Mouse (Mus musculus): Measurements from ENCODE around the gene Tctex1d1. TPM values are rescaled to one million over a fixed set of nuclear protein-coding genes. Genes with fewer than 3 reads are reported as not detected.

Tctex1d1 gene
- polyA plus RNA-seq, 1 experiment = not detected

- H3K4me3 ChIP-seq (ENCODE audit: low read depth, low read length) = no peak overlapping the region
These were observed 23.0 kb upstream of the Tctex1d1 start for GRCm38 (mm10) chr4:102955294-102955956.

GRCm38 (mm10) chr4:102959409-102959808 lies 19.0 kb upstream of the Tctex1d1 start:
- Histone ChIP-seq H3K27me3 (ENCODE audit: control insufficient read depth, insufficient read depth, low read length) (no peaks in the 10 kb centered on the region), H3K27ac (ENCODE audit: insufficient read depth, low read depth, low read length) (no peak overlapping the region), H3K4me3 (ENCODE audit: low read depth, low read length) (no peak overlapping the region), H3K36me3 (ENCODE audit: control insufficient read depth, insufficient read depth, low read length) (no peaks in the 10 kb centered on the region), H3K4me1 (ENCODE audit: control insufficient read depth, insufficient read depth, insufficient read length, low read length) (no peaks in the 10 kb centered on the region)
- no peak for TF ChIP-seq CTCF (IDR thresholded peaks at IDR 0.05; ENCODE audit: extremely low read depth, insufficient read length, insufficient replicate concordance, low read depth, low read length)
- WGBS = 83% methylated on average over 5 of the region's 5 CpGs

More at GRCm38 (mm10) chr4:102955294-102955956, 23.0 kb upstream of the Tctex1d1 start:
- Histone ChIP-seq H3K27ac (ENCODE audit: insufficient read depth, low read depth, low read length) (no peak overlapping the region), H3K36me3 (ENCODE audit: control insufficient read depth, insufficient read depth, low read length) (no peaks in the 10 kb centered on the region), H3K27me3 (ENCODE audit: control insufficient read depth, insufficient read depth, low read length) (no peaks in the 10 kb centered on the region), H3K4me1 (ENCODE audit: control insufficient read depth, insufficient read depth, insufficient read length, low read length) (no peaks in the 10 kb centered on the region)
- TF ChIP-seq POLR2A (IDR thresholded peaks at IDR 0.05; ENCODE audit: low read depth, low read length) (no peak), CTCF (IDR thresholded peaks at IDR 0.05; ENCODE audit: extremely low read depth, insufficient read length, insufficient replicate concordance, low read depth, low read length) (no peak)
- WGBS = 58% methylated on average over 17 of the region's 17 CpGs

- Histone ChIP-seq H3K36me3 (ENCODE audit: control insufficient read depth, insufficient read depth, low read length) (no peaks in the 10 kb centered on the region), H3K4me3 (ENCODE audit: low read depth, low read length) (no peak overlapping the region), H3K27me3 (ENCODE audit: control insufficient read depth, insufficient read depth, low read length) (no peaks in the 10 kb centered on the region), H3K4me1 (ENCODE audit: control insufficient read depth, insufficient read depth, insufficient read length, low read length) (no peaks in the 10 kb centered on the region), H3K27ac (ENCODE audit: insufficient read depth, low read depth, low read length) (no peak overlapping the region)
- TF ChIP-seq POLR2A (IDR thresholded peaks at IDR 0.05; ENCODE audit: low read depth, low read length) (no peak), CTCF (IDR thresholded peaks at IDR 0.05; ENCODE audit: extremely low read depth, insufficient read length, insufficient replicate concordance, low read depth, low read length) (no peak)
- 45% methylated on average over 3 of the region's 3 CpGs for WGBS
These were observed 14.2 kb upstream of the Tctex1d1 start for GRCm38 (mm10) chr4:102964174-102964573.

GRCm38 (mm10) chr4:102967811-102968210 lies 10.6 kb upstream of the Tctex1d1 start:
- H3K27me3 ChIP-seq (ENCODE audit: control insufficient read depth, insufficient read depth, low read length) = no peaks in the 10 kb centered on the region
- no peaks in the 10 kb centered on the region for H3K36me3 ChIP-seq (ENCODE audit: control insufficient read depth, insufficient read depth, low read length)
- TF ChIP-seq POLR2A (IDR thresholded peaks at IDR 0.05; ENCODE audit: low read depth, low read length) = no peak
- no peak for TF ChIP-seq CTCF (IDR thresholded peaks at IDR 0.05; ENCODE audit: extremely low read depth, insufficient read length, insufficient replicate concordance, low read depth, low read length)
- H3K4me3 ChIP-seq (ENCODE audit: low read depth, low read length) = no peak overlapping the region
- no peaks in the 10 kb centered on the region for H3K4me1 ChIP-seq (ENCODE audit: control insufficient read depth, insufficient read depth, insufficient read length, low read length)
- no peak overlapping the region for H3K27ac ChIP-seq (ENCODE audit: insufficient read depth, low read depth, low read length)
- 88% methylated on average over 15 of the region's 15 CpGs for WGBS

GRCm38 (mm10) chr4:102969599-102969998 lies 8.8 kb upstream of the Tctex1d1 start:
- H3K27ac ChIP-seq (ENCODE audit: insufficient read depth, low read depth, low read length) = no peak overlapping the region
- no peaks in the 10 kb centered on the region for H3K27me3 ChIP-seq (ENCODE audit: control insufficient read depth, insufficient read depth, low read length)
- WGBS = 86% methylated on average over 5 of the region's 5 CpGs
- no peaks in the 10 kb centered on the region for H3K36me3 ChIP-seq (ENCODE audit: control insufficient read depth, insufficient read depth, low read length)
- no peak for TF ChIP-seq POLR2A (IDR thresholded peaks at IDR 0.05; ENCODE audit: low read depth, low read length)
- no peak for TF ChIP-seq CTCF (IDR thresholded peaks at IDR 0.05; ENCODE audit: extremely low read depth, insufficient read length, insufficient replicate concordance, low read depth, low read length)
- H3K4me1 ChIP-seq (ENCODE audit: control insufficient read depth, insufficient read depth, insufficient read length, low read length) = no peaks in the 10 kb centered on the region
- no peak overlapping the region for H3K4me3 ChIP-seq (ENCODE audit: low read depth, low read length)

GRCm38 (mm10) chr4:102971159-102971558 lies 7.2 kb upstream of the Tctex1d1 start:
- Histone ChIP-seq H3K27ac (ENCODE audit: insufficient read depth, low read depth, low read length) (no peak overlapping the region), H3K27me3 (ENCODE audit: control insufficient read depth, insufficient read depth, low read length) (no peaks in the 10 kb centered on the region), H3K36me3 (ENCODE audit: control insufficient read depth, insufficient read depth, low read length) (no peaks in the 10 kb centered on the region), H3K4me1 (ENCODE audit: control insufficient read depth, insufficient read depth, insufficient read length, low read length) (no peaks in the 10 kb centered on the region), H3K4me3 (ENCODE audit: low read depth, low read length) (no peak overlapping the region)
- TF ChIP-seq CTCF (IDR thresholded peaks at IDR 0.05; ENCODE audit: extremely low read depth, insufficient read length, insufficient replicate concordance, low read depth, low read length) (no peak), POLR2A (IDR thresholded peaks at IDR 0.05; ENCODE audit: low read depth, low read length) (no peak)
- WGBS = 76% methylated on average over 5 of the region's 5 CpGs

GRCm38 (mm10) chr4:102972071-102972470 lies 6.3 kb upstream of the Tctex1d1 start:
- no peak for TF ChIP-seq POLR2A (IDR thresholded peaks at IDR 0.05; ENCODE audit: low read depth, low read length)
- no peak for TF ChIP-seq CTCF (IDR thresholded peaks at IDR 0.05; ENCODE audit: extremely low read depth, insufficient read length, insufficient replicate concordance, low read depth, low read length)
- H3K4me3 ChIP-seq (ENCODE audit: low read depth, low read length) = no peak overlapping the region
- WGBS = 70% methylated on average over 3 of the region's 3 CpGs
- no peak overlapping the region for H3K27ac ChIP-seq (ENCODE audit: insufficient read depth, low read depth, low read length)
- H3K36me3 ChIP-seq (ENCODE audit: control insufficient read depth, insufficient read depth, low read length) = no peaks in the 10 kb centered on the region
- H3K4me1 ChIP-seq (ENCODE audit: control insufficient read depth, insufficient read depth, insufficient read length, low read length) = no peaks in the 10 kb centered on the region
- H3K27me3 ChIP-seq (ENCODE audit: control insufficient read depth, insufficient read depth, low read length) = no peaks in the 10 kb centered on the region
